Mouse (Mus musculus): ENCODE data around the gene Adcy7.

Adcy7 gene

GRCm38 (mm10) chr8:88272231-88273050 is at the start of gene Adcy7:
Gene Adcy7, plus strand, starts transcription at chr8:88272403.
- in situ Hi-C loops (cut with MboI; ENCODE audit: low sequenced_read_pairs): no loop called here

GRCm38 (mm10) chr8:88225358-88225757 is 46.8 kb upstream of the Adcy7 start:
- in situ Hi-C loops (cut with MboI; ENCODE audit: low sequenced_read_pairs): no loop called here

GRCm38 (mm10) chr8:88227851-88228250 is 44.4 kb upstream of the Adcy7 start:
- in situ Hi-C loops (cut with MboI; ENCODE audit: low sequenced_read_pairs): no loop called here

GRCm38 (mm10) chr8:88228286-88228685 is 43.9 kb upstream of the Adcy7 start:
- in situ Hi-C loops (cut with MboI; ENCODE audit: low sequenced_read_pairs): no loop called here

- in situ Hi-C loops (cut with MboI; ENCODE audit: low sequenced_read_pairs): no loop called here
These were observed 43.4 kb upstream of the Adcy7 start for GRCm38 (mm10) chr8:88228800-88229199.

GRCm38 (mm10) chr8:88236666-88237065 is 35.5 kb upstream of the Adcy7 start:
- in situ Hi-C loops (cut with MboI; ENCODE audit: low sequenced_read_pairs): no loop called here

- in situ Hi-C loops (cut with MboI; ENCODE audit: low sequenced_read_pairs): no loop called here
These were observed 34.6 kb upstream of the Adcy7 start for GRCm38 (mm10) chr8:88237606-88238005.

- in situ Hi-C loops (cut with MboI; ENCODE audit: low sequenced_read_pairs): no loop called here
These were observed 32.9 kb upstream of the Adcy7 start for GRCm38 (mm10) chr8:88239277-88239676.

- in situ Hi-C loops (cut with MboI; ENCODE audit: low sequenced_read_pairs): no loop called here
These were observed 30.3 kb upstream of the Adcy7 start for GRCm38 (mm10) chr8:88241871-88242270.

GRCm38 (mm10) chr8:88244298-88244697 is 27.9 kb upstream of the Adcy7 start:
- in situ Hi-C loops (cut with MboI; ENCODE audit: low sequenced_read_pairs): no loop called here

GRCm38 (mm10) chr8:88252791-88253190 is 19.4 kb upstream of the Adcy7 start:
- in situ Hi-C loops (cut with MboI; ENCODE audit: low sequenced_read_pairs): loop anchor here (10.0 kb wide), 1 partner anchor 102 kb away; no protein-coding TSS in a partner anchor

- in situ Hi-C loops (cut with MboI; ENCODE audit: low sequenced_read_pairs): loop anchor here (10.0 kb wide), 1 partner anchor 100 kb away; no protein-coding TSS in a partner anchor
These were observed 17.2 kb upstream of the Adcy7 start for GRCm38 (mm10) chr8:88254957-88255356.

- in situ Hi-C loops (cut with MboI; ENCODE audit: low sequenced_read_pairs): loop anchor here (10.0 kb wide), 1 partner anchor 97 kb away; no protein-coding TSS in a partner anchor
These were observed 14.2 kb upstream of the Adcy7 start for GRCm38 (mm10) chr8:88258024-88258423.

GRCm38 (mm10) chr8:88258544-88258943 is 13.7 kb upstream of the Adcy7 start:
- in situ Hi-C loops (cut with MboI; ENCODE audit: low sequenced_read_pairs): loop anchor here (10.0 kb wide), 1 partner anchor 96 kb away; no protein-coding TSS in a partner anchor

GRCm38 (mm10) chr8:88260466-88260980 is 11.7 kb upstream of the Adcy7 start:
- in situ Hi-C loops (cut with MboI; ENCODE audit: low sequenced_read_pairs): no loop called here

GRCm38 (mm10) chr8:88262831-88263635 is 9.2 kb upstream of the Adcy7 start:
- in situ Hi-C loops (cut with MboI; ENCODE audit: low sequenced_read_pairs): no loop called here

- in situ Hi-C loops (cut with MboI; ENCODE audit: low sequenced_read_pairs): no loop called here
These were observed 6.7 kb upstream of the Adcy7 start for GRCm38 (mm10) chr8:88265511-88265910.

GRCm38 (mm10) chr8:88266170-88266800 is 5.9 kb upstream of the Adcy7 start:
- in situ Hi-C loops (cut with MboI; ENCODE audit: low sequenced_read_pairs): no loop called here

GRCm38 (mm10) chr8:88266801-88267403 is 5.3 kb upstream of the Adcy7 start:
- in situ Hi-C loops (cut with MboI; ENCODE audit: low sequenced_read_pairs): no loop called here

GRCm38 (mm10) chr8:88269107-88269875 is 2.9 kb upstream of the Adcy7 start:
- in situ Hi-C loops (cut with MboI; ENCODE audit: low sequenced_read_pairs): no loop called here
